Mouse (Mus musculus) heart, embryonic 14.5 days (tissue): Measurements from ENCODE around the gene Spg7. TPM values are rescaled to one million over a fixed set of nuclear protein-coding genes. Genes with fewer than 3 reads are reported as not detected.

Source experiments
- ATAC-seq: fragments of 200-750 bp; cut with Nextera tagmentation; 2 replicates; pipeline ENCODE4 v1.8.0; 2017; ENCODE audit warnings: low read depth, moderate TSS enrichment; ENCODE audit not compliant: insufficient number of reproducible peaks, insufficient read depth, low FRiP score
- H3K27ac ChIP-seq, 2 experiments: fragments of 200-500 bp in 1 of 2; fragments of 300-500 bp in 1 of 2; sonication (generic) in 1 of 2; replicated peaks in 1 of 2; 2 replicates each; pipeline ENCODE4 v1.5.1; 2012 to 2014; ENCODE audit warnings: low read depth in 2 of 2, low read length in 2 of 2, control low read depth in 1 of 2, mild to moderate bottlenecking in 1 of 2, mixed read lengths in 1 of 2; ENCODE audit not compliant: control insufficient read depth in 1 of 2, insufficient read depth in 1 of 2
- H3K27me3 ChIP-seq: fragments of 300-500 bp; sonication (generic); 2 replicates; pipeline ENCODE4 v1.6.1; 2014; ENCODE audit warnings: mild to moderate bottlenecking, low read length, control low read depth; ENCODE audit not compliant: control insufficient read depth, insufficient read depth
- H3K36me3 ChIP-seq: fragments of 300-500 bp; sonication (generic); 2 replicates; pipeline ENCODE4 v1.6.1; 2014; ENCODE audit warnings: mild to moderate bottlenecking, control low read depth, low read length, mixed read lengths; ENCODE audit not compliant: control insufficient read depth, insufficient read depth
- H3K4me1 ChIP-seq, 2 experiments: fragments of 200-500 bp in 1 of 2; fragments of 300-500 bp in 1 of 2; sonication (generic) in 1 of 2; 2 replicates each; pipeline ENCODE4 v1.6.1; 2012 to 2014; ENCODE audit warnings: low read length in 2 of 2, control low read depth in 1 of 2, mixed read lengths in 1 of 2; ENCODE audit not compliant: control insufficient read depth in 2 of 2, insufficient read depth in 2 of 2
- H3K4me2 ChIP-seq: fragments of 300-500 bp; sonication (generic); 2 replicates; pipeline ENCODE4 v1.6.1; 2014; ENCODE audit warnings: mild to moderate bottlenecking, low read length
- H3K4me3 ChIP-seq, 2 experiments: fragments of 200-500 bp in 1 of 2; fragments of 300-500 bp in 1 of 2; sonication (generic) in 1 of 2; 2 replicates each; pipeline ENCODE4 v1.5.1; 2012 to 2014; ENCODE audit warnings: low read length in 2 of 2, mild to moderate bottlenecking in 2 of 2, control low read depth in 1 of 2, low read depth in 1 of 2, moderate library complexity in 1 of 2; ENCODE audit not compliant: control insufficient read depth in 1 of 2, insufficient read depth in 1 of 2
- H3K9ac ChIP-seq: fragments of 300-500 bp; sonication (generic); 2 replicates; pipeline ENCODE4 v1.6.1; 2014; ENCODE audit warnings: mild to moderate bottlenecking, low read length
- H3K9me3 ChIP-seq: fragments of 300-500 bp; sonication (generic); 2 replicates; pipeline ENCODE4 v1.6.1; 2016; ENCODE audit warnings: low read length, control low read depth; ENCODE audit not compliant: control insufficient read depth
- WGBS: fragments of 180-500 bp; shearing (Covaris S2); extraction: QIAGEN DNeasy Blood & Tissue Kit; methylation state at CpG from one replicate; pipeline ENCODE4 v1.1.7; 2014; 5-methylcytosine and 5-hydroxymethylcytosine counted together
- polyA plus RNA-seq: library from polyadenylated mRNA; unstranded; fragments of >200 nt; fragmentation: Nextera tagmentation; extraction: Ambion mirVana; gene quantifications from 2 replicates; pipeline ENCODE4 v1.2.1, GENCODE M21; 2014

The Spg7 gene
- polyA plus RNA-seq, 1 experiment from 2014 or later, result 64.7 TPM

DNA sequence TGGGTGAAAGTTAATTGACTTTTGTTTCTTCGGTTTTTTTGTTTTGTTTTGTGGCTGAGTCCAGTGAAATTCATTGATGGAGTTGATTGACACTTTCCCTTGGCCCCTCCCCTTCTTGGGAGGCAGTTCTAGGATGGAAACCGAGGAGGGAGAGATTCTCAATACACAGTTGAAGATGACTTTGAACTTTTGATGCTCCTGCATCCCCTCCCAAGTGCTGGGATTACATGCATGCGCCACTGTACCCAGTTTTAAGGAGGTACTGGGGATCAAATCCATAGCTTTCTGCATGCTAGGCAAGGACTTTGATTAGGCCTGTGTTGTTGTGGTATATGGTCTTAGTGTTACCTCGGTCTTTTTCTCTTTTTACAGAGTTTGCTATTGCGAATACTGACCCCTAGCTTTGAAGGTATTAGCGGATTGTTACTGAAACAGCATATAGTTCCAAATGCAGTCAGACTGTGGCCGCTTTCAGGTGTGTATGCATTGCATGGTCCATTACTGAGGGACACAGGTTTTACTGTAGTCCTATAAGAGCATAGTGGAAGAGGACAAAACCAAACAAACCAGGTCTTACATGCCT lies 3.5 kb downstream of the Spg7 start:
- peaks cover 28% of the 10 kb centered on the region for H3K36me3 ChIP-seq
- peak overlapping the region; percentile 80 to 88 for H3K27ac ChIP-seq
- peak overlapping the region; percentile 93 for H3K9ac ChIP-seq
- H3K9me3 ChIP-seq, result no peaks in the 10 kb centered on the region
- H3K4me3 ChIP-seq, result peak overlapping the region; percentile 86 to 95
- H3K27me3 ChIP-seq, result no peaks in the 10 kb centered on the region
- H3K4me1 ChIP-seq, result peaks cover 4 to 23% of the 10 kb centered on the region in 2 experiments
- 38% methylated on average over 7 of the region's 7 CpGs for WGBS
- peak overlapping the region; percentile 88 for H3K4me2 ChIP-seq
- ATAC-seq, result no peak

DNA sequence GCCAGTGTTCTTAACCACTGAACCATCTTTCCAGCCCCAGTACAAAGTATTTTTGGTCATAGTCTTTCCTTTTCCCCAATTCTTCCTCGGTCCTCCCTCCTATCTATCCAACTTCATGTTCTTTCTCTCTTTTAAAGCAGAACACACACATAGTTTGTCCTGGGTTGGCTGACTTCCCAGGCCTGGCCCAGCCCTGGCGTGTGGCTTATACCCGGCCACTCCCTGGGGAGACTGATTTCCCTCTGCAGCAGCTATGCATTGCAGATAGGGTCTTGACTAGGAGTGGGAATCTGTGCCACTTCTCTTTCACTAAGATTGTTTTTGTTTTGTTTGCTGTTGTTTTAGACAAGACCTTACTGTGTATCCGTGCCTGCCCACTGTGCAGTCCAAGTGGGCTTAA lies 8.4 kb downstream of the Spg7 start:
- peaks cover 2 to 21% of the 10 kb centered on the region in 2 experiments for H3K4me1 ChIP-seq
- 31% methylated on average over 4 of the region's 4 CpGs for WGBS
- peak; percentile 31; the same call in 1 of the 2 replicates for ATAC-seq
- peaks cover 76% of the 10 kb centered on the region for H3K36me3 ChIP-seq
- no peak overlapping the region for H3K4me3 ChIP-seq
- H3K4me2 ChIP-seq, result no peak overlapping the region
- H3K9ac ChIP-seq, result no peak overlapping the region
- H3K27ac ChIP-seq, result peak overlapping the region in 1 of 2 experiments; percentile 44; a peak in 1 of 4 replicates
- H3K9me3 ChIP-seq, result no peaks in the 10 kb centered on the region
- no peaks in the 10 kb centered on the region for H3K27me3 ChIP-seq

DNA sequence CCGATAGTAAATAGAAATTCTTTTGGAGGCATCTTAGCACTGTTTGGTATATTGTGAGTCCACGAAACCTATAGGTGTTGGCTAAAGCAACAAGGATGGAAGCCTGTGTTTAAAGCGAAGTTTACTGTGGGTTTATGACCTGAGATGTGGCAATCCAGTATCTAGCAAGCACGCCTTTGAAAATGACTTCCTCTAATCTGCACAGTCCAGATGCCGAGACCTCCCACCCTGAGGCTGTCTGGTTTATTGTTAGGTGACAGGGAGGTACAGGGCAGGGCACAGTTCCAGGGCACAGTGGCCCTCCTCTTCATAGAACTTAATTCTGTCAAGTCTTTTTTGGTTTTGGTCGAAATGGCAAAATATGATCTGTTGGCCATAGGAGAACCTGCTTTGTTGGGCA lies 14.5 kb downstream of the Spg7 start:
- Histone ChIP-seq H3K9ac (no peak overlapping the region), H3K9me3 (no peaks in the 10 kb centered on the region), H3K27ac (no peak overlapping the region), H3K4me1 (no peaks in the 10 kb centered on the region), H3K36me3 (peaks cover 97% of the 10 kb centered on the region), H3K4me2 (no peak overlapping the region), H3K4me3 (no peak overlapping the region), H3K27me3 (no peaks in the 10 kb centered on the region)
- ATAC-seq, result no peak
- whole genome bisulfite sequencing, result 75% methylated on average over 6 of the region's 6 CpGs

DNA sequence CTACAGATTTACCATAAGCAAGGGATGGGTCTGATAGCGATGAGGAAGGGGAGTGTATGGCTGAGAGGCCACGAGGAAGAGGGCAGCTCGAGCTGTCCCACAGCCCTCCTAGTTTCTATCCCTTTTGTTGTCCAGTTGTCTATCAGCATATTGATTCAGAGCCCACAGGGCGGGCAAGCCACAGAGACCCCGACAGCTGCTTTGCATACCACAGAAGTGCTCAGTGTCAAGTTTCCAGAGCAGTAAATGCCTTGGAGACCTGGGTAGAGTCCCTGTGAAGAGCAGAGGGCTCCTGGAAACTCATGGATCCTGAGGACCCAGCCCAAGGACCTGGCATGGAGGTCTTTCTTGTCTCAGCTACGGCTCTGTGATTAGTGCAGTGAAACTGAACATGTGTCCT lies 20.3 kb downstream of the Spg7 start:
- 81% methylated on average over 6 of the region's 6 CpGs for WGBS
- Histone ChIP-seq H3K9ac (no peak overlapping the region), H3K4me3 (no peak overlapping the region), H3K27me3 (no peaks in the 10 kb centered on the region), H3K36me3 (peaks cover 98% of the 10 kb centered on the region), H3K4me2 (no peak overlapping the region), H3K4me1 (no peaks in the 10 kb centered on the region), H3K27ac (no peak overlapping the region), H3K9me3 (no peaks in the 10 kb centered on the region)
- ATAC-seq, result no peak

DNA sequence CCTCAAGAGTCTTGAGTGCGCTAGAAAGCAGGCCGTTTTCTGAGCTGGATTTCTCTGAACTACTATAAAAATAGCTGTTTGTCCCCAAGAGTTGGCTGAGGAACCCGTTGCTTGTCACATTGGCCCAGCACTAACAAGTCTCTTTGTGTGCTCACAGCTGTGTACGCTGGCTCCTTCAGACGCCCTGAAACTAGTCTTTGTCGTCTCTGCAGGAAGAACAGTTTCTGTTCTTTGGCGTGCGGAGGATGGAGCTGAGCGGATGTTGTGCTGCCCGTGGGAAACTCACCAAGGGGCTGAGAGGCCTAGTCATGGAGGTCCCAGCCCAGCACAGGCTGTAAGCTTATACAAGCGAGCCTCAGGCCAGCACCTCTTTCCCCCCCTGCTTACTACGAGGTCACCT lies 20.9 kb downstream of the Spg7 start:
- H3K9ac ChIP-seq, result no peak overlapping the region
- H3K4me1 ChIP-seq, result no peaks in the 10 kb centered on the region
- no peak for ATAC-seq
- no peak overlapping the region for H3K4me3 ChIP-seq
- H3K27ac ChIP-seq, result no peak overlapping the region
- H3K9me3 ChIP-seq, result no peaks in the 10 kb centered on the region
- H3K4me2 ChIP-seq, result no peak overlapping the region
- peaks cover 98% of the 10 kb centered on the region for H3K36me3 ChIP-seq
- no peaks in the 10 kb centered on the region for H3K27me3 ChIP-seq
- 92% methylated on average over 12 of the region's 12 CpGs for WGBS

DNA sequence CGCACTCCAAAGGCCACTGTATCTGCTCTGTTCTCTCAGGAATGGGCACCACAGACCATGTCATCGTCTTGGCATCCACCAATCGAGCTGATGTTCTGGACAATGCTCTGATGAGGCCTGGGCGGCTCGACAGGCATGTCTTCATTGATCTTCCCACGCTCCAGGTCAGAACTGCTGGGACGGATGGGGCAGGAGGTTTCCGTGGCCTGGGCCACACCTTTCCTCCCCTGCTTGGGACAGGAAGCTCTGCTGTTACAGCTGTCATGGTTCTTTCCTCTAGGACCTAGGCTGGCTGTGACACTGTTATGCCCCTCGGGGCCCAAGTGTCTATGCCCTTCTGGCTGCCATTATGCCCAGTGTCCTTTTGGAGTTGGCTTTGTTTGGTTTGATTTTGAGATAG lies 24.5 kb downstream of the Spg7 start:
- no peak overlapping the region for H3K27ac ChIP-seq
- ATAC-seq, result no peak
- no peak overlapping the region for H3K4me2 ChIP-seq
- H3K27me3 ChIP-seq, result no peaks in the 10 kb centered on the region
- H3K4me3 ChIP-seq, result no peak overlapping the region
- 73% methylated on average over 9 of the region's 9 CpGs for WGBS
- no peaks in the 10 kb centered on the region for H3K4me1 ChIP-seq
- H3K9me3 ChIP-seq, result no peaks in the 10 kb centered on the region
- H3K9ac ChIP-seq, result no peak overlapping the region
- H3K36me3 ChIP-seq, result peaks cover 99% of the 10 kb centered on the region

DNA sequence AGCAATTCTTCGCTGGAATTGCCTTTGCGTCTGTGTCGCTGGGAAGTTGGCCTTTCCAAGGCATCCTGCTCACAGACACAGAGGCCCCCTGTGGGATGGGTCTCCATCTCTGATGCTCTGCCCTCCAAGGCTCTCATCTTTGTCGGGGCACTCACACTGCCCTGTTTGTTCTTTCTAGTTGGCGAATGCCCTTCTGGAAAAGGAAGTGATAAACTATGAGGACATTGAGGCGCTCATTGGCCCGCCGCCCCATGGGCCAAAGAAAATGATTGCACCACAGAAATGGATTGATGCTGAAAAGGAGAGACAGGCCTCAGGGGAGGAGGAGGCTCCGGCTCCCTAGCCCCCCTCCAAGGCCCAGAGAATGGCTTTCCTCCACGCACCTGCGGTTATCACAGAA lies 34.5 kb downstream of the Spg7 start:
- Histone ChIP-seq H3K36me3 (peaks cover 54% of the 10 kb centered on the region), H3K4me2 (no peak overlapping the region), H3K9ac (no peak overlapping the region), H3K4me1 (peaks cover 0 to 4% of the 10 kb centered on the region in 2 experiments; a peak in 1 of 4 replicates), H3K27me3 (no peaks in the 10 kb centered on the region), H3K27ac (no peak overlapping the region), H3K9me3 (no peaks in the 10 kb centered on the region), H3K4me3 (no peak overlapping the region)
- 85% methylated on average over 11 of the region's 11 CpGs for WGBS
- ATAC-seq, result no peak
